Mouse (Mus musculus) granulocyte monocyte progenitor cell, adult 5-6 weeks (primary cell): Measurements from ENCODE around the gene Hhipl1. TPM values are rescaled to one million over a fixed set of nuclear protein-coding genes. Genes with fewer than 3 reads are reported as not detected.

Experiments
- ATAC-seq: replicated peaks from 2 replicates; pipeline ENCODE4 v1.8.0; 2016; ENCODE audit warnings: mild to moderate bottlenecking, moderate TSS enrichment, inconsistent platforms; ENCODE audit not compliant: poor library complexity, severe bottlenecking
- total RNA-seq, 2 experiments: library from RNA; stranded (forward) in 1 of 2; stranded (reverse) in 1 of 2; fragments of 200-712, 200-1000 nt in 1 of 2; fragments of >200 nt in 1 of 2; fragmentation: Nextera tagmentation in 1 of 2; gene quantifications; 2 replicates each; pipeline ENCODE4 v1.2.3; 2014 to 2017

Hhipl1 gene
- total RNA-seq, 2 experiments from 2014 or later, result not detected

- ATAC-seq, result peak; percentile 10; the same call in 1 of the 2 replicates
These were observed 29.9 kb upstream of the Hhipl1 start for GRCm38 (mm10) chr12:108275920-108276822.

DNA sequence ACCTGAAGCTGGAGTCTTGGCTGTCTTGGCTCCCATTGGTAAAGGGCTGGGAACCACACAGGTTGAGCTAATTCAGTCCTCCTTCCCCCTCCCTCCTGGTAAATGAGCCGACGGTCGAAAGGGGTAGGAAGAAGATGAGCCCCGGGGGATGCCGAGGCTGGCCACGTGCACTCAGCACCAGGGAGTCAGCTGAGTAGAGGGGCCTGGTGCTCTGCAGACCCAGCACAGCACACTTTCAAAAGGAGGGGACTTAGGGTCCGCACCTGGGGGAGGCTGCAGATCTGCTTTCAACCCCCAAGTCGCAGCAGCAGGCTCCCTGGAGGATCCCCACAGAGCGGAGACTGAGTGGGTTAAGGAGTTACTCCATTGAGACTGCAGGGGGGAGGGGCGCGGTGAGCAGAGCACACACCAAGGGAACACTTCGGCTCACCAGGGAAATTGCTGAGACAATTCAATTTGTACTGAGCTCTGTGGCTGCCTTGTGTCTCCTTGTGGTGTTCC, 28.7 kb upstream of the Hhipl1 start:
- ATAC-seq, result no peak

DNA sequence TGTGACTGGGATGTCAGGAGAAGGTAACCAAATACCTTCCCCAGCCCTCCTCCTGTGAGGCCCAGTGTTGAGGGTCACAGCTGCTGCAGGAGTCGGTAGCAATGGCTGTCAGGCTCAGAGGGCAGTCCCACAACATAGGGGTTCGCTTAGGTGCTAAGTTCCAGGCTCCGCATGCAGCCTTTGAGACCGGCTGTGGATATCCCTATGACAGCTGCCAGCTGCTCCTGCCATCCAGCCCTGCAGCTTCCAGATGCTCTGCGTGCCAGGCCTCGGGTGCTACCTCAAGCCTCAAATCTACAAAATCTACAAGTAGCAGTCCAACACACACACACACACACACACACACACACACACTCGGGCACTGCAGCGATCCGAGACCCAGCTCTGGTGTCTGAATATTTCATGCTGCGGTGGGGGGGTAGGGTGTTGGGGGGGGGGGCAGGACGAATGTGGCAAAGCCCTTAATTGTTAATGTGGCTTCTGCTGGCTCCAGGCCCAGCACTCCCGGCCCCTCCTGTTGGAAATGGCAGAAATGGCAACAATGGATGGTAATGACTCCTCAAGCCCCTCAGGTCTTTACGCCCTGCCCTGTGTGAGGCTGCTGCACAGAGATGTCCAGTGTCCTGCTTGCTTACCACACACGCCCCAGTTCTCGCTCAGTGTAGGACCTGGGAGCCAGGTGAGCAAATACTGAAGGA, 27.7 kb upstream of the Hhipl1 start:
- ATAC-seq, result no peak

DNA sequence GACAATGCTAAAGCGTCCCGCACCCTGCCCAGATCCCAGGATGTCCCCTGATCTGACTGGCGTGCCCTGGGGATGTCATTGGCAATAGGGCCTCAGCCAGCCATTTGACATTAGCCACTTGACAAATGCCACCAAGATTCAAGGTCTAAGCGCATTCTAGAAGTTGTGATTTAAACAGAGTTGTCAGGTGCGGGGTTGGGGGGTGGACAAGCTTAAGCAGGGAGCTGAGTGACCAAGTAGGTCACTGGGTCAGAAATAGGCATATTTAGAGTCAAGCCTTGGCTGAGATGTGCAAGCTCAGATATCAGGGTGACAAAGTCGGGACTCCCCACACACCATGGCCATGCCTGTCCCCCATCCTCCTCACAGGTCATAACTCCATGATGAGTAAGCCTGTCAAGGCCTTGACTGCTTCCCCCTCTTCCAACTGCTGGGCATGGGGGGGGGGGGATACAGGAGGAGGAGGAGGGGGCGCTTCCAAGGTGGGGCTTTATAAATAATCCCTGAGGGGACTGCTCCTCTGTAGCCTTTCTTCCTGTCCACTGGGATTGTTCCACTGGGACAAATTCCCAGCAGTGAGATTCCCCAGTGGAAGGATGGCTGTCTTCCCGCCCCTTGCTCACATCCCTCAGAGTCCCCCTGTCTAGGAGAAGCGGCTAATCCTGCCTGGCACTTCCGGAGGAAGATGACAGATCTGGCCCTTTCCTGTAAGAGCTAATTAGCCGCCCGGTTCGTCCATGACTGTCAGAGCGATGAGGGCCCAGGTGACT, 21.4 kb upstream of the Hhipl1 start:
- ATAC-seq, result no peak

GRCm38 (mm10) chr12:108285225-108286011, 20.7 kb upstream of the Hhipl1 start:
- ATAC-seq, result no peak

DNA sequence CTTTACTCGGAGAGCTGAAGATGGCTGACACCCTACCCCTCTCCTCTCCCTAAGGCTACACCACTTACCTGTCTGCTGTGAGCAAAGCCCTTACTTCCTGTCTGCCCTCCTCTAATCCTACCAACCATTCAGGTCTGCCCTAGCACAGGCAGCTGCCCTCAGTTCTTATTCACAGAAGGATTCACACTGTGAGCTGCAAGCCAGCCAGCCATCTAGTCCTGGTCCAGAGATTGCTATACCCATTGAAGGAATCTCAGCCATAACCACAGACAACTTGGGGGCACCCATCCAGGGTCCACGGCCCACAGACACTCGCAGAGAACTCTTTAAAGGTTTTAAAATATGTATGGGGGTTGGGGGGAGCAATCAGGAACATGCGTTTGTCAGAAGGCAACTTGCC, 19.7 kb upstream of the Hhipl1 start:
- ATAC-seq, result no peak

DNA sequence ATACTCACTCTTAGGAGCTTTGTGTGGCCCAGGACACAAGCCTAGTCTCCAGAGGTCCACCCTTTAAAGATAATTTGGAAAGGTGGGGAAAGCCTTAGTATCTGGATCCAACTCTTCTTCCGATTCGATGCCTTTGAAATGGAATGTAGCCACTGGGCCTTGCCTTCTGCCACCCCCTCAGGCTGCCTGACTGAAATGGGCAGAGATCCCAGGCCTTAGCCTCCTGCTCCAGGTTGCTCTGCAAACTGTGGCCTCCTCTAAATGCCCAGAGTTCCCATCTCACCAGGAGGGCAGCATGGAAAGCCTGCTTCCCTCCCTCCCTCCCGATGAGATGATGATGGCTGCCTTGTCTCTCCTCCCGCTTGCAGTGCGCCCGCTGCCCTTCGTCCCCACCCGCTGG, 19.1 kb upstream of the Hhipl1 start:
- ATAC-seq, result no peak

GRCm38 (mm10) chr12:108288127-108288880, 17.8 kb upstream of the Hhipl1 start:
- no peak for ATAC-seq

GRCm38 (mm10) chr12:108292419-108292818, 13.7 kb upstream of the Hhipl1 start:
- ATAC-seq, result peak; percentile 74

- peak; percentile 71 for ATAC-seq
These were observed 13.1 kb upstream of the Hhipl1 start for GRCm38 (mm10) chr12:108292957-108293356.

GRCm38 (mm10) chr12:108294620-108295019, 11.4 kb upstream of the Hhipl1 start:
- no peak for ATAC-seq

GRCm38 (mm10) chr12:108297033-108297432, 9.0 kb upstream of the Hhipl1 start:
- ATAC-seq, result no peak

DNA sequence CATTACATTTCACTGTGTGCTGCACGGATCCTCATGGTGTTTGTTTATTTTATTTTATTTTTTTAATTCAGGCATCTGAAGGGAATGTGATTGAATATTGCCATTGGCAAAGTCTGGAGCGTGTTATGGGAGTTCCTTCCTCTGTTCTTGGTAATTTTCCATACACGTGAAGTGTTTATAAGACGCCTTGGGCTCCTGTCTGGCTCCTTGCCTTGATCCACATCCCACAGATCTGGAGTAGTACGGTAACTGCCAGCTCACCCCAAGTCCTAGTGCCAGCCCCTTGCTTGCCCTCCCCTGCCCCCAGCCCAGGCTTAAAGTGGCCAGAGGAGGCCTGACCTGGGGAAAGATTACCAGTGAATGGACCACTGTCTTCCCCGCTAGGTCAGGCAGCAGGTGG, 5.1 kb upstream of the Hhipl1 start:
- no peak for ATAC-seq

DNA sequence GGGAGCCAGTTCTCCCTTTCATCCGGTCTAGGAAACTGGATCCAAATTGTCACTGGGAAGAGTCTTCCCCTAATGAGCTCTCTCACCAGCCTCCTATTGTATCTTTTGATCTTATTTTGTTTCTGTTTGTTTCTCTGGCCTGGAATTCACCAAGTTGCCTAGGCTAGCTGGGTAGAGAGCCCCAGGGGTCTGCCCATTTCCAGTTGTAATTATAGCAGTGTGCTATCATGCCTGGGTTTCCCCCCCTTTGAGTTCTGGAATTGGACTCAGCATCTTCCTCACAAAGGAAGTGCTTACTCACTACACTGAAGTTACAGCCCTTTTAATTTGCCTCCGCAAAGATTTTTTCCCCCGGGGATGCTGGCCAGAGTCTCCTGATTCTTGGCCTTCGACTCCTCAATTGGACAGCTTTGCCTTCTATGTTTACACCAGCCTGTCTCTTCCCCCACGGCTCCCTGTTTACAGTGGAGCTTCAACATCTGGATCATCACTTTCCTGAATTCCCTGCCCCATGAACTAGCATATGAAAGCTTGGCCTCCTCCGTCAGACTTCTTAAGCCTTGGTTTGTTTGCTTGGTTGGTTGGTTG, 2.2 kb upstream of the Hhipl1 start:
- no peak for ATAC-seq

DNA sequence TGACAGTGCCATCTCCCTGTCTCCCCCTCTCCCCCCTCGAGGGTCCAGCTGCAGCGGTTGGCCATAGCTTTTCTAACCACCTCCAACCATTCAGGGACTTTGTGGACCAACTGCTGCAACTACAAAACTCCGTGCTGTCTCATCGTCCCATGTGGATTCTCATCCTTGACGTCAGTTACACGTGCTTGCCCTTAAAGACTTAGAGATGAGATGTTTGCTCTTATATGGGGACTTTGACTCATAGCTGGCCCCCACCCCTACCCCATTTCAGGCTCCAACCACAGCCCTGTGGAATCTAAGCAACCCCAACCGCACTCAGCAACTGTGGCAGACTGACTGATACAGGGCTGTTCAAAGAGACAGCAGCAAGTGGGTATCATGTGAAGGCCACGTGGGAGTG, 898 bp upstream of the Hhipl1 start:
- ATAC-seq, result no peak

GRCm38 (mm10) chr12:108307553-108307952, 1.5 kb downstream of the Hhipl1 start:
- ATAC-seq, result peak; percentile 35; the same call in 1 of the 2 replicates

DNA sequence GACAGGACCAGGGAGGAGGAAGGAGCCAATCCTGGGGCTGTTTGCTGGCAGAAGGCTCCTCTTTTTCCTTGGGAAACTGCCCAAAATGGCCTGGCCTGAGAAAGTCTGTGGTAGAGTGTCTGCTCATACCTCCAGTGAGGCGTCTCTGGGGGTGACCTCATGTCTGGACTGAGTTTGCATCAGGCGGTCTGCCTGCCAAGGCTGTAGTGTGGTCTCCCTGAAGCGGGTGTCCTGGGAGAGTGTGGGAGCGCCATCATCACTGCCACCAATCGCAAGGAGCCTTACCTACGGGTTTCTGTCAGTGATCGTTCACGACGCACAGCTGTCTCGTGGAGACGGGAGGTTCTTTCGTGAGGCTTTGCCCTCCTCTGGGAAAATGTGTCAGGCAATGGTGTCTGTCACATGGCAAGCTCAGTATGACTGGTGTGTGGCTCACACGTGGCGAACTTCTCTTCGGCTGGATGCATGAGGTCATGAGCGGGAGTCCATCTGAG, 2.3 kb downstream of the Hhipl1 start:
- no peak for ATAC-seq

GRCm38 (mm10) chr12:108309116-108309794, 3.2 kb downstream of the Hhipl1 start:
- ATAC-seq, result peak; percentile 81
